Mouse (Mus musculus): ENCODE data around the gene Kdm3a. TPM values are rescaled to one million over a fixed set of nuclear protein-coding genes. Genes with fewer than 3 reads are reported as not detected.

Kdm3a gene
- polyA plus RNA-seq, 1 experiment from 2014 or later, result 14.1 TPM

DNA sequence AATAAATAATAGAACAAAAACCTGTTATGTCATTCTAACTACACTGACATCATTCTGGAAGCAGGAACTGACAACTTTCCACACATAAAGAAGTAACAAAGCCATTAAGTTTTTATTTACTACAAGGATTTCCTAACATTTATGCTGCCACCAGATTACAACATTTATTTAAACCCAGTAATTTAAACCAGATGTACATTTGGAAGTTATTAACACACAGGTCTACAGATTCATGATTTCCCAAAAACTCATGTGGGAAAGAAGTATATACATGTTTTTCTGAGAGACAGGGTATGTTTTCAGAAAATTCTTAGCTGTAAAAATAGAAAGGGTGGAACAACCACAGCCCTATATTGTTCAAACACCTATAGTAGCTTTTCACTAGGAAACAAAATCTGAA lies 8.1 kb downstream of the Kdm3a start:
- Histone ChIP-seq H3K4me1 (replicated peaks; ENCODE audit: control insufficient read depth, insufficient read depth) (no peaks in the 10 kb centered on the region), H3K4me2 (replicated peaks; ENCODE audit: low read depth) (no peak overlapping the region), H3K4me3 (ENCODE audit: low read depth, low read length) (no peak overlapping the region), H3K9ac (ENCODE audit: low read length) (no peak overlapping the region), H3K36me3 (ENCODE audit: control insufficient read depth, insufficient read depth, low read length) (0 out of 2 replicates have a peak, but pooled peaks cover 5% of the 10 kb centered on the region), H3K27ac (replicated peaks) (no peak overlapping the region), H3K9me3 (ENCODE audit: control insufficient read depth, low read length) (no peaks in the 10 kb centered on the region), H3K27me3 (ENCODE audit: control insufficient read depth, insufficient read depth, low read length) (no peaks in the 10 kb centered on the region)
- TF ChIP-seq EP300 (optimal IDR thresholded peaks at IDR 0.05), result no peak
- no peak for TF ChIP-seq CTCF (IDR thresholded peaks at IDR 0.05; ENCODE audit: low read depth)
- no peak for ATAC-seq (ENCODE audit: low FRiP score, low TSS enrichment)
- DNase-seq (ENCODE audit: low spot score), result no peak

DNA sequence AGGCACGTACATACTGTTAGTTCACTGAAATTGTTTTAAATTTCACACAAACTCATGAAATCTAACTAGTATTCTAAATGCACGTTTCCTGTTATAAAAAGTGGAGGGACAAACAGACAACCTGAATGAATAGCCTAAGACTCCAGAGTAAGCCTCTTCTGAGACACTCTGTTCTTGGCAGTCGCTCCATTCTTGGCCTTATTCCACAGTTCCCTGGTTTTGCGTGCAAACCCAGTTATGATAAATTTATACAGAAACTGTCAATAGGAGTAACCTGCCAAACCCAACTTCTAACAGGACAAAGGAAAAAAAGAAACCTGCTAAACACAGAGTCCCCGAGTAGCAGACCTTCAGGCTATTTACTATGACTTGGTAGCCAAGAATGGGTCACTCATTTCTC lies 10.8 kb downstream of the Kdm3a start:
- peaks cover 5% of the 10 kb centered on the region for H3K36me3 ChIP-seq (ENCODE audit: control insufficient read depth, insufficient read depth, low read length)
- H3K9ac ChIP-seq (ENCODE audit: low read length), result no peak overlapping the region
- DNase-seq (ENCODE audit: low spot score) (no peak), ATAC-seq (ENCODE audit: low FRiP score, low TSS enrichment) (no peak)
- H3K27me3 ChIP-seq (ENCODE audit: control insufficient read depth, insufficient read depth, low read length), result no peaks in the 10 kb centered on the region
- TF ChIP-seq CTCF (IDR thresholded peaks at IDR 0.05; ENCODE audit: low read depth) (no peak), EP300 (optimal IDR thresholded peaks at IDR 0.05) (no peak)
- no peaks in the 10 kb centered on the region for H3K4me1 ChIP-seq (replicated peaks; ENCODE audit: control insufficient read depth, insufficient read depth)
- H3K27ac ChIP-seq (replicated peaks), result no peak overlapping the region
- no peaks in the 10 kb centered on the region for H3K9me3 ChIP-seq (ENCODE audit: control insufficient read depth, low read length)
- WGBS, result 52% methylated on average over 5 of the region's 5 CpGs
- no peak overlapping the region for H3K4me2 ChIP-seq (replicated peaks; ENCODE audit: low read depth)
- no peak overlapping the region for H3K4me3 ChIP-seq (ENCODE audit: low read depth, low read length)

DNA sequence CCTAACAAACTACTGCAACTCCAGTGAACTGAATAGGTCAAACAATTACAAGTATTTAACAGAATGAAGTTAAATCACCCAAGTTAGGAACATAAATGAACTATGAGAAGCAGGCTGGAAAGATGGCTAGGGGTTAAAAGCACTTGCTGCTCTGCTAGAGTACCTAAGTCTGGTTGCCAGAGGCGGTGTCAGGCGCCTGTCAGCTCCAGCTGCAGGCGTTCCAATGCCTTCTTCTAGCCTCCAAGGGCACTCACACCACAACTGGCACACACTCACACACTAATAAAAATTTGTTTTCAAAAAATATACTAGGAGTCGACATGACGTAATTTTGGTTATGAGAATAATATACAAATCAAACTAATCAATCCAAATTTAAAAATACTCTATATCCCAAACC lies 11.2 kb downstream of the Kdm3a start:
- Histone ChIP-seq H3K4me1 (replicated peaks; ENCODE audit: control insufficient read depth, insufficient read depth) (no peaks in the 10 kb centered on the region), H3K4me2 (replicated peaks; ENCODE audit: low read depth) (no peak overlapping the region), H3K9ac (ENCODE audit: low read length) (no peak overlapping the region), H3K4me3 (ENCODE audit: low read depth, low read length) (no peak overlapping the region), H3K27me3 (ENCODE audit: control insufficient read depth, insufficient read depth, low read length) (no peaks in the 10 kb centered on the region), H3K27ac (replicated peaks) (no peak overlapping the region), H3K36me3 (ENCODE audit: control insufficient read depth, insufficient read depth, low read length) (peaks cover 9% of the 10 kb centered on the region), H3K9me3 (ENCODE audit: control insufficient read depth, low read length) (no peaks in the 10 kb centered on the region)
- DNase-seq (ENCODE audit: low spot score), result no peak
- TF ChIP-seq CTCF (IDR thresholded peaks at IDR 0.05; ENCODE audit: low read depth) (no peak), EP300 (optimal IDR thresholded peaks at IDR 0.05) (no peak)
- no peak for ATAC-seq (ENCODE audit: low FRiP score, low TSS enrichment)
- 86% methylated on average over 5 of the region's 5 CpGs for WGBS

DNA sequence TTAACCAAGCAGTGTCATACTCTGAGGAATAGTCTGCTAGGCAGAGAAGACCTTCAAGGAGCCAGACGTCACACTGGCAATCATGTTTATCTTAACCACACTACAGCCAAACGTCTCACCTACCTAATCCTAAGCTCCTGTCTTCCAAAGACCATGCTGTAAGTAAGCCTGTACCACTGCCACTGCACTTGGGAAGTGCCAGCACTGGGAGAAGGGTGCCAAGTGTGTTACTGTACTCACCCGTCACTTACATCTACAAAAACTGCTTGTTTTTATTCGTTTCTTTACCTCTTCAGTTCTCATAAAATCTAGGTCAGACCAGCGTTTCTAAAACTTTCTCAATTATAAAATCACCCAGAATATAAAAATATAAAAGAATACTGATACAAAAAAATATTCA lies 15.8 kb downstream of the Kdm3a start:
- 68% methylated on average over 5 of the region's 5 CpGs for WGBS
- H3K9ac ChIP-seq (ENCODE audit: low read length), result no peak overlapping the region
- H3K36me3 ChIP-seq (ENCODE audit: control insufficient read depth, insufficient read depth, low read length), result peaks cover 11% of the 10 kb centered on the region
- DNase-seq (ENCODE audit: low spot score) (no peak), ATAC-seq (ENCODE audit: low FRiP score, low TSS enrichment) (no peak)
- TF ChIP-seq CTCF (IDR thresholded peaks at IDR 0.05; ENCODE audit: low read depth) (no peak), EP300 (optimal IDR thresholded peaks at IDR 0.05) (no peak)
- no peaks in the 10 kb centered on the region for H3K27me3 ChIP-seq (ENCODE audit: control insufficient read depth, insufficient read depth, low read length)
- H3K4me3 ChIP-seq (ENCODE audit: low read depth, low read length), result no peak overlapping the region
- H3K4me2 ChIP-seq (replicated peaks; ENCODE audit: low read depth), result no peak overlapping the region
- no peaks in the 10 kb centered on the region for H3K4me1 ChIP-seq (replicated peaks; ENCODE audit: control insufficient read depth, insufficient read depth)
- no peaks in the 10 kb centered on the region for H3K9me3 ChIP-seq (ENCODE audit: control insufficient read depth, low read length)
- no peak overlapping the region for H3K27ac ChIP-seq (replicated peaks)

DNA sequence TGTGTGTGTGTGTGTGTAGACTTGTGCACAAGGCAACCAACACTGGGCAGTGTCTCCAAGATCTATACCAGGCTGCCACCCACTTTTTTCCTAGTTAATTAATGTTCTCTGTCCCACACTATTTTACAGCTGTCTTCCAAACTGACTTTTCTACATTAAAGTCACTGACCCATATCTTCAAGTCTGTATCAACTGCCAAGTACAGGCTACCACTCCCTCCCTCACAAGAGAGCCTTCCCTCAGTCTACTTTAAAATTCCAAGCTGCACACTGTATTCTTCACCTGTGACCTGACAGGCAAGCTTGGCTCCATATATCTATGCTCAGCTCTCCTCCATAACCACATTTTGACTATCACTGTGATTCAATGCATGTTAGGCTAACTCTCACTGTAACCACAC lies 19.6 kb downstream of the Kdm3a start:
- Histone ChIP-seq H3K27ac (replicated peaks) (no peak overlapping the region), H3K4me1 (replicated peaks; ENCODE audit: control insufficient read depth, insufficient read depth) (no peaks in the 10 kb centered on the region), H3K9ac (ENCODE audit: low read length) (no peak overlapping the region), H3K27me3 (ENCODE audit: control insufficient read depth, insufficient read depth, low read length) (no peaks in the 10 kb centered on the region), H3K9me3 (ENCODE audit: control insufficient read depth, low read length) (no peaks in the 10 kb centered on the region), H3K36me3 (ENCODE audit: control insufficient read depth, insufficient read depth, low read length) (peaks cover 26% of the 10 kb centered on the region), H3K4me2 (replicated peaks; ENCODE audit: low read depth) (no peak overlapping the region), H3K4me3 (ENCODE audit: low read depth, low read length) (no peak overlapping the region)
- no peak for ATAC-seq (ENCODE audit: low FRiP score, low TSS enrichment)
- no peak for TF ChIP-seq CTCF (IDR thresholded peaks at IDR 0.05; ENCODE audit: low read depth)
- TF ChIP-seq EP300 (optimal IDR thresholded peaks at IDR 0.05), result no peak
- DNase-seq (ENCODE audit: low spot score), result no peak

DNA sequence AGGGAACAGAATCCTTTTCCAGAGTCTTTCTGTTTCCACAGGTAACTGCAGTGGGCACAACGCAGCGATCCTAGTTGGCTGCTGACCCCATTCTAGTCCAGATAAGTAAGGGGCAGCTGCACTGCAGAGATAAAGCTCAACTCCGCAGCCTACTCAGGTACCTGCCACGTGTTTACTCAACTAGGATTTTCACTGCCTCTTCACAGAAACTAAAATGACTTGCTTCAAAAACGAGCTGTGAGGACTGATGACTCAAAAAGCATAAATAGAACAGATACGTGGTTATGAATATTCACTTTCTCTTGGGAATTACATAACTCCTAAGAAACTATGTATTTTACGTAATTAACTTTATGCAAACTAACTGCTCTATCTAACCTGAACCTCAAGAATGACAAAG lies 22.8 kb downstream of the Kdm3a start:
- no peaks in the 10 kb centered on the region for H3K4me1 ChIP-seq (replicated peaks; ENCODE audit: control insufficient read depth, insufficient read depth)
- H3K27ac ChIP-seq (replicated peaks), result no peak overlapping the region
- TF ChIP-seq CTCF (IDR thresholded peaks at IDR 0.05; ENCODE audit: low read depth) (no peak), EP300 (optimal IDR thresholded peaks at IDR 0.05) (no peak)
- WGBS, result 84% methylated on average over 7 of the region's 7 CpGs
- no peak overlapping the region for H3K9ac ChIP-seq (ENCODE audit: low read length)
- DNase-seq (ENCODE audit: low spot score) (no peak), ATAC-seq (ENCODE audit: low FRiP score, low TSS enrichment) (no peak)
- no peaks in the 10 kb centered on the region for H3K27me3 ChIP-seq (ENCODE audit: control insufficient read depth, insufficient read depth, low read length)
- peaks cover 27% of the 10 kb centered on the region for H3K36me3 ChIP-seq (ENCODE audit: control insufficient read depth, insufficient read depth, low read length)
- H3K4me3 ChIP-seq (ENCODE audit: low read depth, low read length), result no peak overlapping the region
- H3K4me2 ChIP-seq (replicated peaks; ENCODE audit: low read depth), result no peak overlapping the region
- H3K9me3 ChIP-seq (ENCODE audit: control insufficient read depth, low read length), result no peaks in the 10 kb centered on the region

Measured in stomach, postnatal 0 days (tissue).